Mouse (Mus musculus) hindbrain, embryonic 11.5 days (tissue): ENCODE data around the gene Cfap161. TPM values are rescaled to one million over a fixed set of nuclear protein-coding genes. Genes with fewer than 3 reads are reported as not detected.

Experiments used
- ATAC-seq: fragments of 200-750 bp; cut with Nextera tagmentation; 2 replicates; pipeline ENCODE4 v1.8.0; 2017; ENCODE audit warnings: mild to moderate bottlenecking, moderate TSS enrichment, moderate library complexity; ENCODE audit not compliant: low FRiP score
- DNase-seq: peaks from one replicate; pipeline ENCODE4 v3.0.0-alpha.2; 2015; ENCODE audit warnings: low spot score
- H3K27ac ChIP-seq: fragments of 300-500 bp; sonication (generic); 2 replicates; pipeline ENCODE4 v1.5.1; 2014; ENCODE audit warnings: mild to moderate bottlenecking, low read depth, low read length
- H3K27me3 ChIP-seq: fragments of 300-500 bp; sonication (generic); 2 replicates; pipeline ENCODE4 v1.6.1; 2014; ENCODE audit warnings: mild to moderate bottlenecking, low read length, moderate library complexity, mixed read lengths; ENCODE audit not compliant: control insufficient read depth, insufficient read depth
- H3K36me3 ChIP-seq: fragments of 300-500 bp; sonication (generic); 2 replicates; pipeline ENCODE4 v1.6.1; 2014; ENCODE audit warnings: mild to moderate bottlenecking, low read length, moderate library complexity, mixed read lengths; ENCODE audit not compliant: control insufficient read depth, insufficient read depth
- H3K4me1 ChIP-seq: fragments of 300-500 bp; sonication (generic); replicated peaks from 2 replicates; pipeline ENCODE4 v1.6.1; 2014; ENCODE audit warnings: low read length, mixed read lengths; ENCODE audit not compliant: control insufficient read depth, insufficient read depth
- H3K4me2 ChIP-seq: fragments of 300-500 bp; sonication (generic); replicated peaks from 2 replicates; pipeline ENCODE4 v1.6.1; 2014; ENCODE audit warnings: mild to moderate bottlenecking, low read depth, low read length
- H3K4me3 ChIP-seq: fragments of 300-500 bp; sonication (generic); 2 replicates; pipeline ENCODE4 v1.5.1; 2014; ENCODE audit warnings: low read depth, low read length
- H3K9ac ChIP-seq: fragments of 300-500 bp; sonication (generic); 2 replicates; pipeline ENCODE4 v1.6.1; 2014; ENCODE audit warnings: low read depth, low read length
- H3K9me3 ChIP-seq: fragments of 300-500 bp; sonication (generic); 2 replicates; pipeline ENCODE4 v1.6.1; 2016; ENCODE audit warnings: low read length; ENCODE audit not compliant: control insufficient read depth
- WGBS: fragments of 180-500 bp; shearing (Covaris S2); extraction: QIAGEN DNeasy Blood & Tissue Kit; methylation state at CpG from one replicate; pipeline ENCODE4 v1.1.7; 2014; 5-methylcytosine and 5-hydroxymethylcytosine counted together
- polyA plus RNA-seq: library from polyadenylated mRNA; unstranded; fragments of >200 nt; fragmentation: Nextera tagmentation; extraction: Ambion mirVana; gene quantifications from 2 replicates; pipeline ENCODE4 v1.2.1, GENCODE M21; 2014

Cfap161 gene
- polyA plus RNA-seq, 1 experiment from 2014 or later, result 1.5 TPM

DNA sequence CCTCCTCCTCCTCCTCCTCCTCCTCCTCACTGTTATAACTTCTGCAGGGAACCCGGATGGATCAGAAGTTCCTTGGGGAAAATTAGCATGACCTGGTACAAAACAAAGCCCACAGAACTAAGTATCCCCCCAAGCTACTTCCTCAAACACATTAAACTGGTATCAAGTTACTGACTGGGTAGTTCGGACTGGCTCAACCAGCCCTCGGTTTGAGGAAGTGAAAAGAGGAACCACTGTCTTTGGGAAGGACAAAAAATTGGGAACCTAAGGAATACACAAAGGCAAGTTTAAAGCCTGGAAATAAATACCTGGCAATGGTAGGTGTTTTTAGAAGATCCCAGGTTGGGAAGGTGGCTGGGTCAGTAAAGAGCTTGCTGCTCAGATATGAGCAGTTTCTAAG, 15.0 kb upstream of the Cfap161 start:
- no peak overlapping the region for H3K27ac ChIP-seq
- H3K4me1 ChIP-seq, result peaks cover 4% of the 10 kb centered on the region; the same call in 1 of the 2 replicates
- no peak for DNase-seq
- 5% methylated on average over 3 of the region's 3 CpGs for WGBS
- no peaks in the 10 kb centered on the region for H3K27me3 ChIP-seq
- H3K9ac ChIP-seq, result no peak overlapping the region
- no peak overlapping the region for H3K4me2 ChIP-seq
- no peaks in the 10 kb centered on the region for H3K9me3 ChIP-seq
- no peak overlapping the region for H3K4me3 ChIP-seq
- H3K36me3 ChIP-seq, result no peaks in the 10 kb centered on the region
- no peak for ATAC-seq

DNA sequence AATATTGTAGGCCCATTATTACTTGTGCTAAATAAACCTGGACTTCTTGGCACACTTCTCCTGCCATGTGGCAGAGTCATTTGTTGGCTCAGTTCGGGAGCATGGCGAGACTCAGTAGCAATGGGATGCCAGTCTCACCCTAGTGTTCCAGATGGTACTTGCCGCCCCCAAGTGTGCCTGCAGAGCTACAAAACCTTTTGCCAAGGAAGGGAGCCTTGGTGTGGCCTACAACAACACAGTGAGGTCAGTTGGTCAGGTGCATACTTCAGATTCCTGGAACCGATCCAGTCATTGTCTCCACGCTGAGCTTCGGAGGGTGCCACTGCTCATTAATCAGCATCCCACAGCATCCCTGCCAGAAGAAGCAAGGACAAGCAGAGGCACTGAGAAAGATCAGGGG, 14.4 kb upstream of the Cfap161 start:
- WGBS, result 42% methylated on average over 6 of the region's 6 CpGs
- Histone ChIP-seq H3K27ac (no peak overlapping the region), H3K4me2 (no peak overlapping the region), H3K36me3 (no peaks in the 10 kb centered on the region), H3K9ac (no peak overlapping the region), H3K4me3 (no peak overlapping the region), H3K9me3 (no peaks in the 10 kb centered on the region), H3K27me3 (no peaks in the 10 kb centered on the region), H3K4me1 (peaks cover 4% of the 10 kb centered on the region; the same call in 1 of the 2 replicates)
- DNase-seq, result no peak
- ATAC-seq, result no peak

DNA sequence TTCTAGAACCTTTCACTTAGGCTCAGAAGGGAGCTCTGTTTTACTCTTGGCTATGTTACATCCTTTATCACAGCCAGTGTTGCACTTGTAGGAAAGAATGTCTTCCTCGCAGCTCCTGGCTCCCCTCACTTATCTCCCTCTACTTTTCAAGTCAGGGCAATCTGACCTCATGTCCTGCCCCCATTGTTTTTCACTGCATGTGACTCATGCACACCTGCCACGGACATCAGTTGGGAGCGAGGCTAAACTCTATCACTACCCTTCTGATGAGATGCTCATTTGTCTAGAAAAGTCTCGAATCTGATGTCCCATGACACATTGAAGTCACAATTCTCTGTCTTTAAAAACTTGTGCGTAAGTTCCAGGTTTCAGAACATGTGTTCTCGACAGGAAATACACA, 12.3 kb upstream of the Cfap161 start:
- H3K27ac ChIP-seq, result no peak overlapping the region
- DNase-seq (no peak), ATAC-seq (no peak)
- WGBS, result 80% methylated on average over 6 of the region's 6 CpGs
- H3K4me1 ChIP-seq, result peaks cover 4% of the 10 kb centered on the region; the same call in 1 of the 2 replicates
- H3K9ac ChIP-seq, result no peak overlapping the region
- no peak overlapping the region for H3K4me2 ChIP-seq
- no peaks in the 10 kb centered on the region for H3K36me3 ChIP-seq
- H3K9me3 ChIP-seq, result no peaks in the 10 kb centered on the region
- no peaks in the 10 kb centered on the region for H3K27me3 ChIP-seq
- H3K4me3 ChIP-seq, result no peak overlapping the region

DNA sequence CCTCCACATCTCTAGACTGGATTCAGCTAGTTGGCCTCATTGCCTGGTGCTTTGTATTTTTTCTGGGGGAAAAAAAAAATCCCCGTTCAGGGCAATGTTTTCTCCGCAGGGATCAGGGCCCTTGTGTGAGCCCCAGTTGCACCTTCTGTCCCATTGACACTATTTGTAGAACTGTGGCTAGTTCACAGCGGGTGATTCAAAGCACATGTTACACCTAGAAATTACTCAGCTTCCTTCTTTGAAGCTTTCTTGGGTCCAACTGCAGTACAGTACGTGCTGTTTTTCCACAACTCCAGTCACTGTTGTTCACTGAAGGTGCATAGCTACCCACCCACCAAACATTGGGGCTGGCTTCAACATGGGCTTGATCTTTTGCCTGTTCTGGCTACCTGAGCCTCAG, 9.1 kb upstream of the Cfap161 start:
- Histone ChIP-seq H3K4me1 (no peaks in the 10 kb centered on the region), H3K9me3 (no peaks in the 10 kb centered on the region), H3K9ac (no peak overlapping the region), H3K27me3 (no peaks in the 10 kb centered on the region), H3K4me3 (no peak overlapping the region), H3K27ac (no peak overlapping the region), H3K4me2 (no peak overlapping the region), H3K36me3 (no peaks in the 10 kb centered on the region)
- 80% methylated on average over 4 of the region's 4 CpGs for WGBS
- DNase-seq (no peak), ATAC-seq (no peak)

DNA sequence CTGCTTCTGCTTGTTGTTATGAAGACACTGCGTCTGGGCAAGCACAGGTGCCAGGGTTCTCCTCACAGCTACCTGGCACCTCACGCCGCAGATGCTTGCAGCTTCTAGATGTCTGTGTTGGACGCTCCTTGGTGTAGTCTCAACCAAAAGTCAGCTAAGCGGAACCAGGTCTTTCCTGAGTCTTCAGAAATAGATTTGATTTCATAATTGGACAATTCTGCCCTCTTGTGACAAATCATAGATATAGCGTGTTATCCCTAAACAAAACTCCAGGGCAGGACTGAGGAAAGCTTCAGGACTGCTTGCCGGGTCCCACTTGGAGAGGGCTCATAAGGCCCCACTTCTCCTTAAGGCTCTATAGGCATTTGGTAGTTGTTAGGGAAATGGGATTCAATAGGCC, 7.8 kb upstream of the Cfap161 start:
- ATAC-seq (no peak), DNase-seq (peak; percentile 46)
- Histone ChIP-seq H3K27ac (no peak overlapping the region), H3K4me3 (no peak overlapping the region), H3K9me3 (no peaks in the 10 kb centered on the region), H3K4me2 (no peak overlapping the region), H3K9ac (no peak overlapping the region), H3K4me1 (no peaks in the 10 kb centered on the region), H3K27me3 (no peaks in the 10 kb centered on the region), H3K36me3 (no peaks in the 10 kb centered on the region)
- 73% methylated on average over 7 of the region's 7 CpGs for WGBS

DNA sequence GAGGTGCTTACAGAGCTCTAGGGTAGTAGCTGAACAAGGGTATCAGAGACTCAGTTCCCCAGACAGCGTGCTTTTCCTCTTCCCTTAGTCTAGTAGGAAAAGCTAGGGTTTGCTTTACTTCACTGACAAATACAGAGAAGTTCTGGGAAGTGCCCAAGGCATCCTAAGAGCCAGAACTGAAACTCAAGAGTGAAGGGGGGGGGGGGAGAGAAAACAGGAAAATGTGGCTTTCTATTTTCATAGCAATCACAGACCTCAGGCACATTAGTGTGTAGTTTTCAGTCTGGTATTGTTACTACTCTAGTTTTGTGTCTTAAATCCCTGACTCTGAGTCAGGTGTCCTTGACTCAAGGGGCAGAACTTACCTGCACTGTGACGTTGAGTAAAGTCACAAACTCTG, 7.3 kb upstream of the Cfap161 start:
- Histone ChIP-seq H3K4me3 (no peak overlapping the region), H3K9ac (no peak overlapping the region), H3K27ac (no peak overlapping the region), H3K4me2 (no peak overlapping the region), H3K9me3 (no peaks in the 10 kb centered on the region), H3K27me3 (no peaks in the 10 kb centered on the region), H3K36me3 (no peaks in the 10 kb centered on the region), H3K4me1 (no peaks in the 10 kb centered on the region)
- no peak for ATAC-seq
- DNase-seq, result no peak
- WGBS, result 90% methylated on average over 2 of the region's 2 CpGs

DNA sequence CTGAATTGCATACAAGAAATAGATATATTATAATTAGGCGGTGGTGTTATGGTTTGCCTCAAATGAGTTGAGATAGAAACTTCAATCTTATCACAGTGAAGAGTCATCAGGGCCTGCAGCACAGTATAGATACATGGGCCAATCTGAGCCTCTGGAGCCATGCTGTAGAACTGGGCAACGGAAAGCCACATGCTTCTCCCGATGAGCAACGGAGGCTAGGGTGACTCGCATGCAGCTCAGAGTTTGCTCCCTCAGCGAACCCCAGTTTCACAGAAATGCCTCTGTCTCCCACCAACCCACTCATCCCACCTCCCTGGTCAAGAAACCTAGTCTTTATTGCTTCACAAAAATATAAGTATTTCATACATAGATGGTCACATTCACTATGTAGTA, 6.8 kb upstream of the Cfap161 start:
- no peaks in the 10 kb centered on the region for H3K36me3 ChIP-seq
- no peak overlapping the region for H3K4me2 ChIP-seq
- H3K4me1 ChIP-seq, result no peaks in the 10 kb centered on the region
- DNase-seq (no peak), ATAC-seq (no peak)
- no peak overlapping the region for H3K9ac ChIP-seq
- H3K4me3 ChIP-seq, result no peak overlapping the region
- no peak overlapping the region for H3K27ac ChIP-seq
- no peaks in the 10 kb centered on the region for H3K27me3 ChIP-seq
- WGBS, result 92% methylated on average over 6 of the region's 6 CpGs
- H3K9me3 ChIP-seq, result no peaks in the 10 kb centered on the region

DNA sequence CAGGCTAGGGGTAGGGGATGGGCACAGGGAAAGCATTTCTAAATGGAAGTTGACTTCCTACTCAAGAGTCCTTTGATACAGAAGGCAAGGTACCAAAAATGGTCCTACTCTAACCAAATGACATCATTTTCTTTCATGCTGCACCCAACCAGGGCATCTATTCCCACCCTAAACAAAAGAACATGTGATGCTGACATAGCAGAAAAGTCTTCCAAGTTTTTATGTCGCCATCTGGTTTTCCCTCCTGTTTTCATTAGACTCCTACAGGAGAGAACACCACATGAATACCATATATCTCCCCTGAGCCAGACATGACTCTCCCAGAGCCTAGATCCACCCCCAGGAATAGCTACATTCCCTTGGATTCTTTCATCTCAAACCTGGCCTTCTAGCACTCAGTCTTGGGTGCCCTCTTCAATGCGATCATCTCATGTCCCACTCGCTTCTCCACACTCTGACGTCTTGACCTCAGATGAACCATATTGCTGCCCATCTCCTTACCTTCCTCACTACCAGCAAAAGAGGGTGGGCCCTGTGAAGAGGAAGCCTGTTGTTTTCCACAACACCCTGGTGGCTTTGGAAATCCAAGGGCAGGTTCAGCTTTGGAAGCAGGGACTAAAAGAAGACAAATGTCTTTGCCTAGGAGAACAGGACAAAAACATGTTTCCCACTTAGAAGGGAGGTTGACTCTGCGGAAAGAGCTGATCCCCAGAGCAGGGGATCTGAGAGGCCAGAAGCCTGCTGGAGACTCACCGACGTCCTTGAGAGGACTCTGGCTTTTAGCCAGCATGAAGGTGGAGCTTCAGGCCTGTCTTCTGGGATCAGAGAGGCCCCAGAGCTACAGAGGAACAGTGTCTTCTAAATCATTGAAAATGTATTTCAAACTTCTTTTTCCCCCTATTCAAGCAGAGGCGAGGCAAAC, 6.1 kb upstream of the Cfap161 start:
- DNase-seq (no peak), ATAC-seq (no peak)
- WGBS, result 88% methylated on average over 8 of the region's 8 CpGs

DNA sequence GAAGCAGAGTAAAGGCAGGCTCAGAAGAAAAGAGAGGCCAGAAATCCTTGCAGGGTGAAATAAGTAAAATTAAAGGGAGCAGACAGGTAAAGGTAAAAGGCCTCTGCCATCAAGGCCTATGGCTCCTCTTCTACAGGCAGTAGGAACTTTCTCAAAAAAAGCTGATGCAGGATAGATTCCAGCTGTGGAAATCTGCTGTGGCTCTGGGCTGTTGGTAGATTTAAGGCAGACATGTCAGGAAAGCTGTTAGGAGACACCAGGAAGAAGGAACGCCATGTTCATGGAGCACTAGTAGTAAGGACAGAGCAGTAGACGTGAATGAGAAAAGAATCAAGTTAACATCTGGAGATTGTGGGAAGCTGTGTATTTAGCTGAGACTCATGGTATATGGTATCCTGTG, 5.4 kb upstream of the Cfap161 start:
- no peak overlapping the region for H3K27ac ChIP-seq
- no peaks in the 10 kb centered on the region for H3K36me3 ChIP-seq
- H3K4me1 ChIP-seq, result no peaks in the 10 kb centered on the region
- H3K27me3 ChIP-seq, result no peaks in the 10 kb centered on the region
- WGBS, result 88% methylated on average over 2 of the region's 2 CpGs
- H3K9me3 ChIP-seq, result no peaks in the 10 kb centered on the region
- no peak for DNase-seq
- ATAC-seq, result no peak
- no peak overlapping the region for H3K9ac ChIP-seq
- H3K4me3 ChIP-seq, result no peak overlapping the region
- H3K4me2 ChIP-seq, result no peak overlapping the region

More for the DNA sequence above, 6.1 kb upstream of the Cfap161 start:
- Histone ChIP-seq H3K4me1 (no peaks in the 10 kb centered on the region), H3K27ac (no peak overlapping the region), H3K27me3 (no peaks in the 10 kb centered on the region), H3K9me3 (no peaks in the 10 kb centered on the region), H3K36me3 (no peaks in the 10 kb centered on the region), H3K9ac (no peak overlapping the region), H3K4me2 (no peak overlapping the region), H3K4me3 (no peak overlapping the region)
